Mouse (Mus musculus) kidney, postnatal 36 days (tissue): ENCODE results near the gene Fam71e2.

Experiments used
- DNase-seq, 2 experiments: peaks; one replicate each; pipeline ENCODE4 v3.0.0; 2021 to 2022; ENCODE audit warnings: mixed read lengths in 2 of 2

The Fam71e2 gene

GRCm38 (mm10) chr7:4739041-4739543 lies 32.0 kb downstream of the Fam71e2 start:
- DNase-seq = no peak

GRCm38 (mm10) chr7:4732968-4733392 lies 38.1 kb downstream of the Fam71e2 start:
- peak; percentile 39 to 72 for DNase-seq

GRCm38 (mm10) chr7:4731090-4731489 lies 40.0 kb downstream of the Fam71e2 start:
- DNase-seq = no peak

GRCm38 (mm10) chr7:4725169-4725568 lies 45.9 kb downstream of the Fam71e2 start, which contains the start of gene Tmem150b:
Tmem150b (minus strand) TSS chr7:4725249.
- no peak for DNase-seq

- DNase-seq = no peak
Measured at GRCm38 (mm10) chr7:4724359-4724758, 46.7 kb downstream of the Fam71e2 start.

GRCm38 (mm10) chr7:4723508-4723907 lies 47.6 kb downstream of the Fam71e2 start:
- DNase-seq = peak; percentile 20 to 41

GRCm38 (mm10) chr7:4719276-4719675 lies 51.8 kb downstream of the Fam71e2 start:
- DNase-seq = no peak

GRCm38 (mm10) chr7:4716955-4717354 lies 54.1 kb downstream of the Fam71e2 start:
- no peak for DNase-seq

- no peak for DNase-seq
Measured at GRCm38 (mm10) chr7:4712594-4712993, 58.5 kb downstream of the Fam71e2 start.

- peak; percentile 30 to 73 for DNase-seq
Measured at GRCm38 (mm10) chr7:4705098-4705497, 66.0 kb downstream of the Fam71e2 start.
